Mouse (Mus musculus) inflammation-experienced regulatory T-cells (primary cell): ENCODE measurements around the gene B4galt2. TPM values are rescaled to one million over a fixed set of nuclear protein-coding genes. Genes with fewer than 3 reads are reported as not detected.

Experiments used
- polyA plus RNA-seq, 2 experiments: library from polyadenylated mRNA; unstranded; fragments of 100-300 nt; shearing (Covaris generic); gene quantifications; one replicate each; pipeline ENCODE4 v1.2.1; 2017

The B4galt2 gene
- polyA plus RNA-seq, result not detected

GRCm38 (mm10) chr4:117882701-117883691, at the start of gene B4galt2:
Gene B4galt2, minus strand, starts transcription at chr4:117883487.

GRCm38 (mm10) chr4:117929391-117929881, 46.1 kb upstream of the B4galt2 start, which contains the start of gene Artn:
Gene Artn, minus strand, starts transcription at chr4:117929763.

GRCm38 (mm10) chr4:117914591-117915442, 31.5 kb upstream of the B4galt2 start, which contains the start of gene Ipo13:
Gene Ipo13, minus strand, starts transcription at chr4:117914999.

GRCm38 (mm10) chr4:117891738-117892161, 8.5 kb upstream of the B4galt2 start, which contains the start of gene Dph2:
Gene Dph2, minus strand, starts transcription at chr4:117892032.

GRCm38 (mm10) chr4:117887133-117887532, 3.8 kb upstream of the B4galt2 start, which contains the start of gene Atp6v0b:
Gene Atp6v0b, minus strand, starts transcription at chr4:117887333.

GRCm38 (mm10) chr4:117872471-117872886, 10.8 kb downstream of the B4galt2 start, which contains the start of gene Ccdc24:
Gene Ccdc24, minus strand, starts transcription at chr4:117872557.

GRCm38 (mm10) chr4:117834457-117834844, 48.8 kb downstream of the B4galt2 start, which contains the start of gene Slc6a9:
Gene Slc6a9, plus strand, starts transcription at chr4:117834506.

Other genes with a start within 250 kb of the B4galt2 start
- gene Dmap1, start 201.2 kb downstream of the B4galt2 start, polyA plus RNA-seq, result 10 to 100 TPM; 46.7 to 50.0 TPM
- gene Gm12845, start 159.1 kb downstream of the B4galt2 start, polyA plus RNA-seq, result not detected
- gene Klf17, start 117.8 kb downstream of the B4galt2 start, polyA plus RNA-seq, result 1 to 10 TPM in 1 of 2 experiments, not detected in 1; 1.7 TPM
- 1 to 10 TPM in 1 of 2 experiments, under 1 TPM in 1; 0.44 to 1.0 TPM for gene Slc6a9, start 49.0 kb downstream of the B4galt2 start, polyA plus RNA-seq
- under 1 TPM in 1 of 2 experiments, not detected in 1; 0.12 TPM for gene Ccdc24, start 10.9 kb downstream of the B4galt2 start, polyA plus RNA-seq
- 100 to 1,000 TPM; 167 to 231 TPM for gene Atp6v0b, start 3.8 kb upstream of the B4galt2 start, polyA plus RNA-seq
- gene Dph2, start 8.5 kb upstream of the B4galt2 start, polyA plus RNA-seq, result 10 to 100 TPM; 31.7 to 56.9 TPM
- 10 to 100 TPM; 32.4 to 32.8 TPM for gene Ipo13, start 31.5 kb upstream of the B4galt2 start, polyA plus RNA-seq
- not detected for gene Artn, start 46.3 kb upstream of the B4galt2 start, polyA plus RNA-seq